Mouse (Mus musculus) spleen, postnatal 10 days (tissue): ENCODE results near the gene Rtn4rl1.

Source experiments
- DNase-seq, 2 experiments: peaks; one replicate each; pipeline ENCODE4 v3.0.0; 2021 to 2022; ENCODE audit warnings: low spot score in 2 of 2

The Rtn4rl1 gene

DNA sequence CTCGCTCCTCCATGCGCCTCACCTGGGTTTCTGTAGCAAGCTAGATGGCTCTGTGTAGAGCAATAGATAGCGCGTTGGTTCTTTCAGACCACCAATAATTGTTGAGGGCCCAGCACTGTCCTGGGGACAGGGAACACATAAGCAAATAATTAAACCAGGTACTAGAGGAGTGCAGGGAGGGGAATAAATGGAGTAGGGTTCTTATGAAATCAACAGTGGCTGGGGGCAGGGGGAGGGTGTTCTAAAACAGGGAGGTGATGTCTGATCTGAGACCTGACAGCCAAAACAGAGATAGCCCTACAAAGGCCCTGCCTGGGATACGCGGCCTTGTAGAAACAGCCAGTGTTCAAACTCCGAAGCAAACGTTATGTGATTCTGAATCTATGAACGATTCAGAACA is 56.0 kb downstream of the Rtn4rl1 start:
- no peak for DNase-seq

DNA sequence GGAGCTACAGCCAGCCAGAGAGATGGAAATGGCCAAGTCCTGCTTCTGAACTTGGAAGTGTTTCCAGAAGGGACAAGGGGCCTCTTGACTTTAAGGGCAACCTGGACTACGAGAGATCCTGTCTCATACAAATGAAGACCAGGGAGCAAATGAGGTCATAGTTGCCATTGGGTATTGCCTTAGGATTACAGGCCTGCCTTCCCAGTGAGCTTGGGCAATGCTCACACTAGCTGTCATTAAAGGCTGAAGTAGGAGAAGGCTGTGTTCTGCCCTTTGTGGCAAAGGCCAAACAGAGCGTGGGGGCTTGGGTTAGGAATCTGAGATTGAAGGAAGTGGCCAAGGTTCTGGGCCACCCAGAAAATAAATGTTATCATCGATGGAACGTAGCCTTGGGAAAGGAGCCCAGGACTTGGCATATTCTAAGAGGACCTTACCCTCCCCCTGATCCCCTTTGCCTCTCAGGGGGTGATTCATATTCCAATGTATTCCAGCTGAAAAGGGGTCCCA is 57.5 kb downstream of the Rtn4rl1 start:
- no peak for DNase-seq

DNA sequence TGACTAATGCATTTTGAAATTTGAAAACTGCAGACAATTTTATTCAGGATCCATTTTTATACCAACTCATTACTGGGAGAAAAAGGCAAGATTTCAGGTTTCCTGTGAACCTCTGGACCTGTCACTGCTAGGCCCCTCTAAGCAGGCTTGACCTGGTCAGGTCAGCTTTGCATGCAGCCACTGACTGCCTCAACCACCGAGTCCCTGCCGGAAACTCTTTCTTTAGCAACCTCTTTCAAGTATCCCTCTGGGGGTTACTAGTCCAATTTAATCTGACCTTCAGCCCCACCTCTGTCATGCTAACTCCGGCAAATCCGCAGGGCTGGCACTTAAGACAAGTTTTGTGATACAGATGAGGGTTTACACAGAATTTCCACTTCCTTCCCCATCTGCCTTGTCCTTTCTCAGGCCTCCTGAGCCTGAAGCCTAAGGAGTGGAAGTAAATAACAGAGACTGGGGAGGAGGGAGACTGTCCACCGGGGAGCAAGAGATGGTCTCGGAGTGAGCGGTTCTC is 58.0 kb downstream of the Rtn4rl1 start:
- no peak for DNase-seq

DNA sequence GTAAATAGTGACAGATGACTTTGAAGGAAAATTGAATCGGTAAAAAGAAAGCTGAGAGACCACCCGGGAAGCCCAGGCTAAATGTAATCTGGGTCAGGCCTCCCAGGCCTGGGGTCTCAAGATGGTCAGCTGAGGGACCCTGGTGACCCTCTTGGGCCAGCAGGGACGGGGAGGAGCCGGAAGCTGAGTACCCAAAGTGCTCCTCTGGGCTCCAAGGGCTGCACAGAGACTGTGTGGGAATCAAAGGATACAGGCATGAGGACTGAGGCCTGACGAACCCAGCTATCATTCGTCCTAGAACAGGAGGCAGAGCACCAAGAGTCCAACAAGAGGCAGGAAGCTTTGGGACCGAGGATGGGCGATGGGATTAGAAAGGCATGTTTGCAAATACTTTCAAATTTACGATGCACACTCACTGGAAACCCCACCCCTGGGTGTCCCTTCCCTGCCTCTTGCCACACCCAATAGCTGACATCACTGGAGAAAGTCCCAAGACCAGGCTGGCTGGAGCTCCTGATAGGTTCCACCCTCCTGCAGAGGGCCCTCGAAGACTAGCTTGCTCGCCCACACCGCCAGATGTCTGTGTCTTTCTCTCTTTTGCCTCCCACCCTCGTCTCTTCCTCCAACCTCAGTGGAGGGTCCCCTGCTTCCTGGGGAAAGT is 60.8 kb downstream of the Rtn4rl1 start:
- DNase-seq: peak in 1 of 2 experiments; percentile 64

DNA sequence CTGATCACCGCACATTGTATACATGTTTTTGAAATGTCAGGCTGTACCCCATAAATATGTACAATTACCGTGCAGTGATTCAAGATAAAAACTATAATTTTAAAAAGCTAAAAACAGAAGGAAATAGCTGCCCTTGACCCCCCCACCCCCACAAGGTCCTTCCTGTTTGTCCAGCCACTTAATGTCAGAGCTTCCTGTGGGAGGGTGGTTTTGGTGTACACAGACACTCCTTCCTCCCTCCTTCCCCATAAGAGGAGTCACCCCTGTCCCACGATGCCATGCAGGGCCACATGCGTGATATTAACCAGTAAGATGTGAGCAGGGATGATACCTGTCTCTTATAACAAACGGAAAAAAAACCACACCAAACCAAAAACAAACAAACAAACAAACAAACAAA is 61.7 kb downstream of the Rtn4rl1 start:
- no peak for DNase-seq

DNA sequence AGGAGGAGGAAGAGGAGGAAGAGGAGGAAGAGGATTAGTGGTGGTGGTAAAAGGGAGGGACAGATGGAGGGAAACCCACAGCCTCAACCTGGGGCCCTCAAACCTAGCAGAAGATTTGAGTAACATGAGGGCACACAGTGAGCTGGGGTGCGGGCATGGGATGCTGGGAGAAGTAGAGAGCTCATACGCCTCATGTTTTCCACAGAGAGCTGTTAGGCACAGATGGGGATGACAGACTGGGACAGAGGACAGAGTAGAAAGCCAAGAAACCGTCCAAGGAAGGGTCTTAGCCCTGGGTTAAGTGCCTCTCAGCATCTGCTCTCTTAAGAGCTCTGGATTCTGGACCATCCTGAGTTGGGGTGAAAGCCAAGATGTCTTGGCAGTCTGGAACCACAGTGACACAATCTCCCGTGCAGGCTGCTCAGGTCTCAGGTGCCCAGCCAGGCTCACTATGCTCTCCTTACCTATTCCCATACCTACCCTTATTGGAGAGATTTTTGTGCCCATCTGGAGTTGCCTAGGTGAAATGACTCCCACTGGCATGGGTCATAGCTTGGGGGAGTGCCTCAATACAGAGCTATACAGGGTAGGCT is 63.6 kb downstream of the Rtn4rl1 start:
- no peak for DNase-seq

DNA sequence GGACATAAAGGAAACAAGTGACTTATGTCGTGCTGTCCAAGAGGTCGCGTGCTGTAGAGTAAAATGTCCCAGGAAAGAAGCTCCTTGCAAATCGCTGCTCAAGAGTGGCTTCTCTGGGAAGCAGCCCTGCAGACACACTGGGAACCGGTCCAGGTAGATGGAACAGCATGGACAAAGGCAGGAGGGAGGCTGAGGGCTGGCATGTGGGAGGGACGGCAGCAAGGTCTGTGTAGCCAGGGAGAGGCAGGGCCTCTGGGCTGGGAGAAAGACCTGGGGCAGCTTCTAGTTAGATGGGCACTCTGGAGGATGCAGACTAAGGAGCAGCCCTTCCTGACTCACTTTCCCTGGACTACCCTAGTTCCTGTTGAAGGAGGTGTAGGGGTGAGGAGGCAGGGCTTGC is 65.8 kb downstream of the Rtn4rl1 start:
- no peak for DNase-seq

DNA sequence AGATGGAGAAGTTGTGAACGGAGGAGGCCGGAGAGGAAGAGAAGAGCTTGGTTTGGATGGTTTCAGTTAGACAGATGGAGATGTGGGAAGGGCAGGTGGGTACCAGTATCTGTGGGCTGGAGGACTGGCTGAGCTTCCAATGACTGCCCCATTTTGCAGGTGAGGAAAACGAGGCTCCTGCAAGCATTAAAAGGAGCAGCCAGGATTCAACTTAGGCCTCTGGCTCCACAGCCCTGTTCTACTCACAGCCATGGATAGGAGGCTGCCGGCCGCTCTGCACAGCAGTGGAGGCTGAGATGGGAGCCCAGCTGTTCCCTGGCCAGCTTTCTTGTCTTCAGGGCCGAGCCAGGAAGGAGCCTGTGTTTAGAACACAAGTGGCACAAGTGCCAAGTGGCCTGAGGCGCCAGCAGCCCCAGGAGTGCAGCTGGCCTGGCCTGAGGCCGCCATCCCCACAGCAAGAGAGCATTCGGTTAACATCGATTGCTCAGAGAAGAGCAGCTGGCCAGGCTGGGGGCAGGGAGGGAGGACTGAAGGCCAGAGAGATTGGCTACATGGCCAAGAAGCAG is 66.5 kb downstream of the Rtn4rl1 start:
- no peak for DNase-seq

DNA sequence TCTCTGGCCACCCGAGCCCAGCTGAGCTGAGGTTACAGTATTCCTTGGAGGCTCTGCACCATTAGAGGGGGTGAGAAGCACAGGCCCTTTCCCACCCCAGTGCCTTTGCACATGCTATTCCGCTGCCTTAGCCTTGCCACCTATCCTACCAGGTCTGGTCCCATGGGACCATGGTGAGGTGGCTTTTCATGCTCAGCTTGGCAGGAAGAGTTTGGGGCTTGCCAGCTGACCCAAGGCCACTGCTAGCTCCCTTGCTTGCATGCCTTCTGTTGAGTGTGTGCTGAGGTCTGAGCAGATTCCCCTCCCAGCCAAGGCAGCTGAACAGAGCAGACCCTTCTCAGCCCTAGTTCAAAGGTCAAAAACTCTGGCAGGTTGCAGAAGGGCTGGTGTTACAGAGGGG is 67.4 kb downstream of the Rtn4rl1 start:
- no peak for DNase-seq

DNA sequence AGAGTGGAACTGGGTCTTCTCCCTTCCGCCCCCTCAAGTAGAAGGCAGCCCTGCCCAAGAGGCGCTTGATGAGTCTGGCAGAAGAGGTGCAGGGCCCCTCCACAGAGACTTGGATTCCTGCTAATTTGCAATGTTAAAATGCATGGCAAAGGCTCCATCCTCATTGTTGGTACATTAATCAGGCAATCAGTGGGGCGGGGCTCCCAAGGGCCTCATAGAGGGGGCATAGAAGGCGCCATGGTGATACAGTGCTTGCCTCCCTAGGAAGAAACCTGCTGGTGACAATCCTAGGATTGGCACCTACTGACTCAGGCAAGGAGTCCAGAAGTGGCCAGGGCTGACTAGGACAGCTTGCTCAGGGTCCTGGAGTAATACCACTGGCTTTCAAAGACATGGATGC is 68.1 kb downstream of the Rtn4rl1 start:
- no peak for DNase-seq

DNA sequence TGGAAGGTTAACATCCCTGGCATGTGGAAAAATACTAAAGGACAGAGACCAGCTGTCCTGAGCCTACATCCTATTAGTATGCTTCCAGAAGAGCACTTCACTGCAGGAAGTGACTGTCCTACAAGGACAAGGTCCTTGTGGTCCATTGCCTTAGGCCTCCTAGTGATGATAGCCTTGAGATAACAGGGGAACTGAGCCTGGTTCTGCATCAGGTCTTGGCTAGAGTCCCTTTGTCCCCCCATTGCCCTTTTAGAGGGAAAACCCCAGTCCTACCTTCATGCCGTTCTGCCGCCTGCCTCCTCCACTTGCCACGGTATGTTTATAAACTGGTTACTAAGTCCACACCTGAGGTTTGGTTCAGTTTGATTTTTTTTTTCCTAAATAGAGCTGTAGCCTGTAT is 68.6 kb downstream of the Rtn4rl1 start:
- no peak for DNase-seq

DNA sequence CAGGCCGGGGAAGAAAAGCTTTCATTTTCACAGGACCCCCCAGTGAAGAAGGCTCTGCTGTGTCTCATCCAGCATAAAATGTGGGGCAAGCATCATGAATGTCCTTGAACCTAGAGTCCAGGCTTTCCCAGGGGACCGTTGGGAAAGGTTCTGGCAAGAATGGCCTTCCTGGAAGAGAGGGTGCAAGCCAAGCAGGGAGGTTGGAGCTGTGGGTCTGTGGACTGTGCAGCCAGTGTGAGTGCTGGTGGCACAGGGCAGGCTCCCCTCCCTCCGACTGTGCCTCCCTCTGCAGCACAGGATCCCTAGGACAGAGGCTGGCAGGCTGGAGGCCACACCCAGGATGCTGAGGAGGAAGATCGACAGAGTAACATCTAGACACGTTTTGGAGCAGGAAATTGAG is 69.2 kb downstream of the Rtn4rl1 start:
- DNase-seq: no peak

DNA sequence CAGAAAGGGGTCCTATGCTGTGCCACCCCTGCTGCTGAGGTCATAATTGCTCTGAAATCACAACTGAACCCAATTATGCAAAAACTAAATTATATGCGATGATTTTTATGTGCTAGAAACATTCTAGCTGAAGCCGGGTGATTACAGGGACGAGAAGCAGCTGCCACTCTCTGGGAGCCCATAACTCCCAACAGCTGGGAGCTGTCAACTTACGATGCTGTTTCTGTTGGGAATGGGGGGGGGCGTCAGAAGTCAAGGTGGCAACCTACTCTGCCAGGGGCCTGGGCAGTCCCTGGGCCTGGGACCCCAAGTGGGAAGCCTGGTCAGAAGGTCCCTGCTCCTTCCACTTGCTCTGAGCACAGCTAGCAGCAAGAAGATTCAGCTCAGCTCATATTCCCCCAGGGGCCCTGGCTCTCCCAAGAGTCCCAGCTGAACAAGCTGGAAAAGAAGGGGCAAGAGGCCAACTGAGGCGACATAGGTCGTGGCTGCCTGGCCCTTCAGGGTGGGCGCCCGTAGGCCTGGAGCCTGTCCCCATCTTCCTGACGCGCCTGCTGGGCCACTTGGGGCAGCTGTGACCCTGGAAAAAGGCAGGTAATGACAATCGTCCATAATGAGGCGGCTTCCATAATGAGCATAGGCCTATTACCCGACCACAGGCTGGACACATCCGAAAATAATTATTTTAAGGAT is 69.8 kb downstream of the Rtn4rl1 start:
- DNase-seq: no peak

DNA sequence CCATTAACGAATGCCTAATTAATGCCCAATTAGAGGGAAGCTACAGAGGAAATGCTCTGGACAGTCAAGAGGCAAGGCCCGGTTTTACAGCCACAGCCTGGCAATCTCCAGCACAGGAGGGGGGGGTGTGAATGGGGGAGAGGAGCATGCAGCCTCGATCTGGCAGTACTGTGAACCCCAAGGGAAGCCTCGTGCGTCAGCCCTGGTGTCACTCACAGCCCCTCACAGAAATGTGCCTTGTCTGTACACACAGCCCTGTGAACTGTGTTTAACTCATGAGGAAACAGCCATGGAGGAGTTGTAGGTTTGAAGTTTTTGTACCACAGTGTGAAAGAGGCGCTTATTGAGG is 70.4 kb downstream of the Rtn4rl1 start:
- no peak for DNase-seq

DNA sequence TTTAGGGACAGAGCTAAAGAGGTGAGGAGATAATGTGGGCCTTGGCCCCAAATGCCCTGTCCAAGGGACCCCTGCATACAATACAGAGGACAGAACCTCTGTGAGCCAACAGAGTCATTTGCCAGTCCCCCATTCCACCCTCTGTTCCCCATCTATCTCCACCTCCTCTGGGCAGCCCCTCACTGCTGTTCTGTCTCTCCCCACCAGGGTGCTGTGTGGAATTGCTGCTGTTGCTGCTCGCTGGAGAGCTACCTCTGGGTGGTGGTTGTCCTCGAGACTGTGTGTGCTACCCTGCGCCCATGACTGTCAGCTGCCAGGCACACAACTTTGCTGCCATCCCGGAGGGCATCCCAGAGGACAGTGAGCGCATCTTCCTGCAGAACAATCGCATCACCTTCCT is 71.0 kb downstream of the Rtn4rl1 start:
- DNase-seq: no peak

DNA sequence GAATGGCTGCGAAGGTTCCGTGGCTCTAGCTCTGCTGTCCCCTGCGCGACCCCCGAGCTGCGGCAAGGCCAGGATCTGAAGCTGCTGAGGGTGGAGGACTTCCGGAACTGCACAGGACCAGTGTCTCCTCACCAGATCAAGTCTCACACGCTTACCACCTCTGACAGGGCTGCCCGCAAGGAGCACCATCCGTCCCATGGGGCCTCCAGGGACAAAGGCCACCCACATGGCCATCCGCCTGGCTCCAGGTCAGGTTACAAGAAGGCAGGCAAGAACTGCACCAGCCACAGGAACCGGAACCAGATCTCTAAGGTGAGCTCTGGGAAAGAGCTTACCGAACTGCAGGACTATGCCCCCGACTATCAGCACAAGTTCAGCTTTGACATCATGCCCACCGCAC is 72.0 kb downstream of the Rtn4rl1 start:
- no peak for DNase-seq

DNA sequence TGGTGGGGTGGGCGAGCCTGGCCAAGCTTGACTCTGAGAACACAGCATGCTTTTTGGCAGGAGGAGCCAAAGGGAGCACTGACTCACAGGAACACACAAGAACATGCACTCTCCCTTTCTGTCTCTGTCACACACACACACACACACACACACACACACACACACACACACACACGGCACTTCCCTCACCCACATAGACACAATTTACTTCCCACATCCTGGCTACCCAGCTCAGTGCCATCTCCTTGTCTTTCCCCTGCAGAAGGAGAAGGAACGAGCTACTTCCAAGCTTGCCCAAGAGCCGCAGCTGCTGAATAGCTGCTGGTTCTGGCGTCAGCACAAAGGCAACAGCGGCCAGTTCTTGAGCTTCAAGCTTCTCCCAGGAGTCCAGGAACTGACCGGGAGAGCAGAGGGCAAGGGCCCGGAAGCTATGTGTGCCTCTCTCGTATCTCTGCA is 74.3 kb downstream of the Rtn4rl1 start:
- no peak for DNase-seq

DNA sequence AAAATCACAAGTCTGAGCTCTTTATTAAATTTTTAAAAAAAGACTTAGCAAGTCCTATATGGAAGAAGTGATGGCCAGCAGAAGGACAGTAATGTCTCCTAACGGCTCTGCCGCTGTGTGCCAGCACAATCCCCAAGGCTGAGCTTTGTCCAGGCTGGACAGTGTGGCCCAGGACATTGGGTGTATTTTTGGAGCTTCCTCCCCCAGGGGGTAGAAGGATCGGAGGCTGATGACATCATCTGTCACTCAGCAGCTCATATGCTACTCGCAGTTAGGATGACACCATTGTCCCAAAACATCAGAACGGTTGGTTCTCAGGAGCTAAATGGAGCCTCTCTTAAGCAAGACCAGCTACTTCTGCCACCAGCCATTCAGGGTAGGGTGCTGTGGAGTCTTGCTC is 74.9 kb downstream of the Rtn4rl1 start:
- no peak for DNase-seq

DNA sequence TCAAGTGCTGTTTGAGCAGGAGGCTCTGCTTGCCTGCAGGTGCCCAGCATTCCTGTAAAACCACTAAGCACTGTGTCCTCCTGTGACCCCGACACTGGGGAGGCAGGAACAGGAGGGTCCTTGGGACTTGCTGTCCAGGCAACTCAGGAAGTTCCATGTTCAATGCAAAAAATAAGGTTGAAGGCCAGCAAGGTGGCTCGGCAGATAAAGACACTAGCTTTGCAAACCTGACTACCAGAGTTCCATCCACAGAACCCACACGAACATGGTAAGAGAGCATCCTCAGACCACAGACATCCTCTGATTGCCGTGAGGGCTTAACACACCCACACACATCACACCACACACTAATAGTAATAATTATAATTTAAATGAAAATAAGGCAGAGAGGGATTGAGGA is 75.6 kb downstream of the Rtn4rl1 start:
- peak in 1 of 2 experiments; percentile 52 for DNase-seq

DNA sequence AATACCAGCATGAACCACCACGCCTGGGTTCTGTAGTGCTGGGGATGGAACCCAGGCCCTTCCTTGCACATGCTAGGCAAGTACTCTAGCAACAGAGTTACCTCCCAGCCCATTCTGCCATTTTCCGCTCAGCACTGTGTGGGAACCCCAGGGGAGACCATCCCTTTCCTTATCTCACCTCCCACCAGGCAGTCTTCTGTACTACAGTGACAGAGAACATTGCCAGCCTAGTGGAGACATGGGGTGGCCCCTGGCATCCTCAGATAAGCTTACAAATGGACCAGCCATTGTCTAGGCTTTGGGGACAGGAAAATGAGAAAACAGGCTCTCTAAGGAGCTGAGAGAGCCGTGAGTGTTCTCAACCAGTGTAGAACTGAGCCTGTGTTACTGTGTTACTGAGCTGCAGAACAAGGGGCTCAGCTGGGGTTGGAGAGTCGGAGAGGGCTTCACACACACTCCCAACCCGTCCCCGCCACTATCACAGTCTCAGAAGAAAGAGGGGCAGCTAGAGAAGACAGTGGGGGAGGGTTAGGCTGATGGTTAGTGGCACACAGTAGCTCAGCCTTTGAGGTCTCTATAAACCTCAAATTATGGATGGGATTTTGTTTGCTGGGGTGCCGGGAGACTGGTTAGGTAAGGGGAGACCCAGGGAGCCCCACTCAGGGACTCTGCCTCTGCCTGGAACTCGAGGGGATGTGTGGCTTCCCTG is 76.8 kb downstream of the Rtn4rl1 start:
- DNase-seq: peak; percentile 30 to 58

DNA sequence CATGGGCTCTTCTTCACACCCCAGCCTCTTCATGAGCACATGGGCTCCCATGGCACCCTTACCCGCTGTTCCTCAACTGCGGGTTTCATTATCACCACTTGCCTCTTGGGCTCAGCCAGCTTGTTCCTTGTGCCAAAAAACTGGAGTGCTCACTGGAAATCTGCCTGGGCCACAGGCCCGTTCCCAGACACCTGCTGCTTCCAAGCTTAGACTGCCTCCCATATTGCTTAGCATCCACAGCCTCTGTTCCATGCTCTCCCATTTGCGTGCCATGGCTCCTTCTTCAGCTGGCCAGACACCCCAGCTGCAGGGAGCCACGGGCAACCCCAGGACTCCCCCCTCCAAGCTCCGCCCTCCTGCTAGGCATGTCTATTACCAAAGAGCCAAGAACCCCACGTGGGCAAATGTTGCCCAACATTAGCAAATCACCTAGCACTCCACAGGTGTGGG is 77.4 kb downstream of the Rtn4rl1 start:
- peak; percentile 31 to 61 for DNase-seq

DNA sequence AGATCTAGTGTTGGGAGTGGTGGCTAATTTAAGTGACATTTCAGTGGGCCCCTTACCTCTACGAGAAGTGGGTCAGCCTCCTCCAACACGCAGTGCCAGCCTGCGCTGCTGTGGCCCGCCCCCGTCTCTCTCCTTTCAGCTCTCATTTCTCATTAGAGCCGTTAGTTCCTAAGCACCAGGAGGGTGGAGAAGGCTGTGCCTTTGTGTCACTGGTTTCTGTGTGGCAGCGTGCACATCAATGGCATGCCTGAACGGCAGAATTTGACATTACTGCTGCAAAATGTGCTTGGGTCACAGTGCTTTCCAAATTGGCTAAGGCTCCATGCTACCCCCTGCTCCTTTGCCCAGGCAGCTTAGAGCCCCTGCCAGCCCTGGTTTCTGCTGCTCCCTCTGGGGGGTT is 79.9 kb downstream of the Rtn4rl1 start:
- DNase-seq: no peak
